In the genomic region with DNA sequence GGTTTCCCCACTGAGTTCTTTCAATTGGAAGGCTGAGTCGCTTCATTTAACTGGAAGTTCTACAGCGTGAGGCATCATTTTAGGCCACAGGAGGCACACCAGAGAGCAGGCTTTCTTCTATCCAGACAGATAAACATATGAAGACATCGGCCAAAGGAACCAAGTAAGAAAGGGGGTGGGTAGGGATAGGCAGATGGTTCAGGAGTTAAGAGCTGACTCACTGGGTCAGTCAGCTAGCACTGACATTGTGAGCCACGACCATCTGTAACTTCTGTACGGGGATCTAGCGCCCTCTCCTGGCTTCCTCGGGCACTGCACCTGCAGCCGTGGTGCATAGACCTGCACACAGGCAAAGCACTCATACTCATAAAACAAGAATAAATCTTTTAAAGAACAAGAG, we compare ENCODE assay signal across 8 mouse cellular contexts. TPM values are rescaled to one million over a fixed set of nuclear protein-coding genes. Genes with fewer than 3 reads are reported as not detected.
DNase-seq lines count a peak whose midpoint lies in the region; ATAC-seq and TF ChIP-seq lines count a peak whose summit lies in the region.

No protein-coding gene starts in this region.

- peaks cover 43% of the 10 kb centered on the region for H3K36me3 ChIP-seq in forebrain, embryonic 10.5 days (replicated peaks)
- no peaks in the 10 kb centered on the region for H3K36me3 ChIP-seq in forebrain, embryonic 15.5 days
- no peaks in the 10 kb centered on the region for H3K36me3 ChIP-seq in C2C12 (ENCODE audit: control insufficient read depth, insufficient read depth)
- 0 out of 2 replicates have a peak, but pooled peaks cover 7% of the 10 kb centered on the region for H3K36me3 ChIP-seq in forebrain, embryonic 13.5 days (ENCODE audit: poor library complexity, severe bottlenecking)
- H3K36me3 ChIP-seq in megakaryocyte, embryonic 14.5 days (replicated peaks; ENCODE audit: low read length) = no peaks in the 10 kb centered on the region
- no peaks in the 10 kb centered on the region for H3K36me3 ChIP-seq in testis, adult 2 months (ENCODE audit: control insufficient read depth, insufficient read depth, low read length)

- H3K4me3 ChIP-seq in forebrain, embryonic 10.5 days = no peak overlapping the region
- H3K4me3 ChIP-seq in forebrain, embryonic 15.5 days = no peak overlapping the region
- H3K4me3 ChIP-seq in C2C12 (ENCODE audit: insufficient read depth, poor library complexity, severe bottlenecking) = no peak overlapping the region
- no peak overlapping the region for H3K4me3 ChIP-seq in forebrain, embryonic 13.5 days
- peak overlapping the region; percentile 84 for H3K4me3 ChIP-seq in megakaryocyte, embryonic 14.5 days (replicated peaks)
- no peak overlapping the region for H3K4me3 ChIP-seq in testis, adult 2 months (ENCODE audit: control insufficient read depth, low read depth, low read length)

- peak; percentile 48 for DNase-seq in forebrain, embryonic 10.5 days (ENCODE audit: extremely low spot score, low spot score)
- peak; percentile 80 for DNase-seq in brain, adult 2 months (ENCODE audit: low read depth, low spot score)
- DNase-seq in layer of hippocampus, adult 8-10 months (ENCODE audit: low spot score in 2 of 2) = peak; percentile 38 to 69

- H3K27ac ChIP-seq in forebrain, embryonic 10.5 days = no peak overlapping the region
- no peak overlapping the region for H3K27ac ChIP-seq in forebrain, embryonic 15.5 days (replicated peaks)
- no peak overlapping the region for H3K27ac ChIP-seq in forebrain, embryonic 13.5 days
- H3K27ac ChIP-seq in testis, adult 2 months (ENCODE audit: control insufficient read depth, insufficient read depth, low read depth, low read length) = no peak overlapping the region

- H3K79me3 ChIP-seq in C2C12 (ENCODE audit: low read depth) = no peaks in the 10 kb centered on the region

- no peak overlapping the region for H3K9ac ChIP-seq in forebrain, embryonic 15.5 days (replicated peaks)
- no peak overlapping the region for H3K9ac ChIP-seq in forebrain, embryonic 13.5 days

- no peaks in the 10 kb centered on the region for H3K27me3 ChIP-seq in forebrain, embryonic 10.5 days (ENCODE audit: poor library complexity, severe bottlenecking)
- H3K27me3 ChIP-seq in forebrain, embryonic 15.5 days = no peaks in the 10 kb centered on the region
- H3K27me3 ChIP-seq in C2C12 (ENCODE audit: control insufficient read depth, insufficient read depth, insufficient read length) = no peaks in the 10 kb centered on the region
- no peaks in the 10 kb centered on the region for H3K27me3 ChIP-seq in forebrain, embryonic 13.5 days
- H3K27me3 ChIP-seq in megakaryocyte, embryonic 14.5 days (replicated peaks) = peaks cover 13% of the 10 kb centered on the region
- no peaks in the 10 kb centered on the region for H3K27me3 ChIP-seq in testis, adult 2 months (ENCODE audit: control insufficient read depth, insufficient read depth, low read length)

- ATAC-seq in forebrain, embryonic 15.5 days (replicated peaks) = no peak
- ATAC-seq in forebrain, embryonic 13.5 days = 0 out of 2 replicates have a peak, but pooled peaks have one; percentile 36

- no peak overlapping the region for H3ac ChIP-seq in C2C12 (ENCODE audit: control insufficient read depth, insufficient read length, low read depth)

- H3K4me1 ChIP-seq in forebrain, embryonic 10.5 days = 0 out of 2 replicates have a peak, but pooled peaks cover 4% of the 10 kb centered on the region
- H3K4me1 ChIP-seq in forebrain, embryonic 15.5 days = no peaks in the 10 kb centered on the region
- 0 out of 2 replicates have a peak, but pooled peaks cover 3% of the 10 kb centered on the region for H3K4me1 ChIP-seq in forebrain, embryonic 13.5 days
- peaks cover 21% of the 10 kb centered on the region for H3K4me1 ChIP-seq in megakaryocyte, embryonic 14.5 days
- peaks cover 4% of the 10 kb centered on the region; the same call in 1 of the 2 replicates for H3K4me1 ChIP-seq in testis, adult 2 months (ENCODE audit: control insufficient read depth, insufficient read depth, low read length)

- H3K79me2 ChIP-seq in C2C12 (ENCODE audit: control insufficient read depth, insufficient read depth) = no peaks in the 10 kb centered on the region

- H3K4me2 ChIP-seq in forebrain, embryonic 15.5 days (replicated peaks) = no peak overlapping the region
- H3K4me2 ChIP-seq in forebrain, embryonic 13.5 days = peak overlapping the region; percentile 4; the same call in 1 of the 2 replicates

- 52% methylated on average over 8 of the region's 8 CpGs for WGBS in forebrain, embryonic 10.5 days
- 44% methylated on average over 8 of the region's 8 CpGs for WGBS in forebrain, embryonic 15.5 days
- WGBS in forebrain, embryonic 13.5 days = 46% methylated on average over 8 of the region's 8 CpGs

- peak; percentile 53 for TF ChIP-seq CTCF in C2C12 (IDR thresholded peaks at IDR 0.05; ENCODE audit: control insufficient read depth, insufficient read depth, insufficient read length)
- peak; percentile 97 for TF ChIP-seq CTCF in testis, adult 2 months (IDR thresholded peaks at IDR 0.05; ENCODE audit: control insufficient read depth, insufficient read depth, insufficient replicate concordance, low read depth, low read length)

- no peaks in the 10 kb centered on the region for H3K9me3 ChIP-seq in forebrain, embryonic 10.5 days
- no peaks in the 10 kb centered on the region for H3K9me3 ChIP-seq in forebrain, embryonic 15.5 days
- H3K9me3 ChIP-seq in forebrain, embryonic 13.5 days (replicated peaks) = no peaks in the 10 kb centered on the region
- no peaks in the 10 kb centered on the region for H3K9me3 ChIP-seq in megakaryocyte, embryonic 14.5 days

- TF ChIP-seq POLR2A in testis, adult 2 months (IDR thresholded peaks at IDR 0.05; ENCODE audit: control insufficient read depth, low read depth, low read length) = no peak

TF ChIP-seq in C2C12, 6 proteins besides CTCF, POLR2A, EP300 and RAD21:
- TF ChIP-seq FOSL1 (IDR thresholded peaks at IDR 0.05; ENCODE audit: insufficient read depth, low read length, poor library complexity, severe bottlenecking) (no peak), MAX (IDR thresholded peaks at IDR 0.05) (no peak), CEBPB (IDR thresholded peaks at IDR 0.05; ENCODE audit: low read depth) (no peak)

RNA-seq across cellular contexts. Expression of gene Klhdc4, which starts 11.9 kb away (rescaled TPM):
- 74.4 and 76.8 TPM in 2 replicates for polyA plus RNA-seq in forebrain, embryonic 10.5 days (2016; fragmentation: Nextera tagmentation; extraction: Ambion mirVana)
- polyA plus RNA-seq in forebrain, embryonic 15.5 days (2015; fragmentation: Nextera tagmentation; extraction: Ambion mirVana) = 45.6 and 46.2 TPM in 2 replicates
- polyA plus RNA-seq in C2C12 (2012; fragmentation: generic; extraction: Trizol) = 53.5 TPM
- 44.3 and 50.6 TPM in 2 replicates for polyA plus RNA-seq in forebrain, embryonic 13.5 days (2015; fragmentation: Nextera tagmentation; extraction: Ambion mirVana)
- 10 to 100 TPM; 27.5 to 34.5 (median 32.9) TPM for total RNA-seq in layer of hippocampus, adult 8-10 months (2022)
- 4.1 and 37.8 TPM in 2 replicates for polyA plus RNA-seq in megakaryocyte, embryonic 14.5 days (2012; ENCODE audit: insufficient read depth, low replicate concordance)
- polyA plus RNA-seq in testis, adult 2 months (2012; rRNA removed) = 12.5 and 13.6 TPM in 2 replicates
